Mouse (Mus musculus): ENCODE measurements around the gene Zfp646.

DNA sequence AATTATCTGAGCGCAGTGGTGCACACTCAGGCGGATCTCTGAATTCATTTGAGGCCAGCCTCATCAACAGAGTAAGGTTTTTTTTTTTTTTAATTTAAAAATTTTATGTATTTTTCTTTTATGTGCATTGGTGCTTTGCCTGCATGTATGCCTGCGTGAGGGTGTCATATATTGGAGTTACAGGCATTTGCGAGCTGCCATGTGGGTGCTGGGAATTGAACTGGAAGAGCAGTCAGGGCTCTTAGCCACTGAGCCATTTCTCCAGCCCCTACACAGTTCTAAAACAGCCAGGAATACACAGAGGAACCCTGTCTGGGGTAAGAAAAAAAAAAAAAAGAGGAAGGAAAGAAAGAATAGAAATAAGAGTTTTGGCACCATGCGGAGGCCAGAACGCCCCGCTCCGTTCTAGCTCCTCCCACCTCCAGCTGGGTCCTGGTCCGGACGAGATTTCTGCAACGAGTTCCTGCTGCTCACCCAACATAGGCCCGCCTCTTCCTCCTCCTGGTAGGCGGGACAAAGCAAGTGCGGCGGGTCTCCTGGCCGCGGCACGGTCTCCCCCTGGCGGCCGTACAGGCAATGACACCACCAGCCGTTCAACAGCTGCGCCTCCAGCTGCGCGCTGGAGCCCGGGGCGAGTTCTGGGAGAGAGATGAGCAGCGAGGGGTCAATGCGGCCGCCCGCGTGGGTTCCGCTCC lies 59.2 kb downstream of the Zfp646 start:
- TF ChIP-seq CTCF (IDR thresholded peaks at IDR 0.05; ENCODE audit: extremely low read depth, insufficient read depth, insufficient read length, insufficient replicate concordance) = peak; percentile 95
- no peak for TF ChIP-seq POLR2A (IDR thresholded peaks at IDR 0.05; ENCODE audit: low read depth, low read length)

All from spleen, adult 2 months (tissue).